Mouse (Mus musculus): Measurements from ENCODE around the gene Slc22a13.

GRCm38 (mm10) chr9:119160689-119161088 is 48.2 kb downstream of the Slc22a13 start:
- TF ChIP-seq CTCF (conservative IDR thresholded peaks at IDR 0.05; ENCODE audit: low read length) (no peak), NANOG (IDR thresholded peaks at IDR 0.05; ENCODE audit: borderline replicate concordance, low read length) (no peak)
